Mouse (Mus musculus) limb, embryonic 14.5 days (tissue): ENCODE data around the gene Ush1c. TPM values are rescaled to one million over a fixed set of nuclear protein-coding genes. Genes with fewer than 3 reads are reported as not detected.

Experiments used
- ATAC-seq: fragments of 200-750 bp; cut with Nextera tagmentation; 2 replicates; pipeline ENCODE4 v1.8.0; 2017; ENCODE audit warnings: low read depth, moderate number of reproducible peaks, moderate TSS enrichment; ENCODE audit not compliant: low FRiP score
- DNase-seq: peaks from one replicate; pipeline ENCODE4 v3.0.0-alpha.2; 2015; ENCODE audit warnings: low spot score
- H3K27ac ChIP-seq: fragments of 300-500 bp; sonication (generic); replicated peaks from 2 replicates; pipeline ENCODE4 v1.5.1; 2014; ENCODE audit warnings: low read depth, mild to moderate bottlenecking, low read length, moderate library complexity, mixed read lengths
- H3K27me3 ChIP-seq: fragments of 300-500 bp; sonication (generic); 2 replicates; pipeline ENCODE4 v1.6.1; 2014; ENCODE audit warnings: low read length, mixed read lengths; ENCODE audit not compliant: control insufficient read depth, insufficient read depth
- H3K36me3 ChIP-seq: fragments of 300-500 bp; sonication (generic); 2 replicates; pipeline ENCODE4 v1.6.1; 2014; ENCODE audit warnings: mild to moderate bottlenecking, low read length, moderate library complexity, mixed read lengths; ENCODE audit not compliant: control insufficient read depth, insufficient read depth
- H3K4me1 ChIP-seq: fragments of 300-500 bp; sonication (generic); 2 replicates; pipeline ENCODE4 v1.6.1; 2014; ENCODE audit warnings: antibody characterized with exemption, low read length, mixed read lengths; ENCODE audit not compliant: control insufficient read depth, insufficient read depth
- H3K4me2 ChIP-seq: fragments of 300-500 bp; sonication (generic); replicated peaks from 2 replicates; pipeline ENCODE4 v1.6.1; 2014; ENCODE audit warnings: low read depth, mild to moderate bottlenecking, low read length, moderate library complexity; ENCODE audit not compliant: severe bottlenecking
- H3K4me3 ChIP-seq: fragments of 300-500 bp; sonication (generic); replicated peaks from 2 replicates; pipeline ENCODE4 v1.5.1; 2014; ENCODE audit warnings: low read length
- H3K9ac ChIP-seq: fragments of 300-500 bp; sonication (generic); 2 replicates; pipeline ENCODE4 v1.6.1; 2014; ENCODE audit warnings: mild to moderate bottlenecking, low read depth, low read length, moderate library complexity; ENCODE audit not compliant: severe bottlenecking
- H3K9me3 ChIP-seq: fragments of 300-500 bp; sonication (generic); 2 replicates; pipeline ENCODE4 v1.6.1; 2016; ENCODE audit warnings: low read length; ENCODE audit not compliant: control insufficient read depth
- POLR2A ChIP-seq: fragments of 200-500 bp; IDR thresholded peaks from 2 replicates; pipeline ENCODE4 v1.8.0; 2012; ENCODE audit warnings: inconsistent platforms, mild to moderate bottlenecking, moderate library complexity, borderline replicate concordance; ENCODE audit not compliant: insufficient read depth, insufficient read length; ENCODE audit errors: extremely low read depth
- WGBS: fragments of 180-500 bp; shearing (Covaris S2); extraction: QIAGEN DNeasy Blood & Tissue Kit; methylation state at CpG from one replicate; pipeline ENCODE4 v1.1.7; 2014; 5-methylcytosine and 5-hydroxymethylcytosine counted together
- polyA plus RNA-seq, 2 experiments: library from polyadenylated mRNA; depleted of rRNA in 1 of 2; stranded (reverse) in 1 of 2; unstranded in 1 of 2; fragments of >200 nt; fragmentation: Nextera tagmentation in 1 of 2; extraction: Ambion mirVana in 1 of 2; gene quantifications; 2 replicates each; pipeline versions ENCODE4 v1.2.1 to v1.2.3; 2012 to 2014

The Ush1c gene
- polyA plus RNA-seq, 2 experiments, result 0.18 to 0.19 TPM

GRCm38 (mm10) chr7:46246876-46247275 lies 8.6 kb upstream of the Ush1c start:
- Histone ChIP-seq H3K4me2 (no peak overlapping the region), H3K4me3 (no peak overlapping the region), H3K36me3 (no peaks in the 10 kb centered on the region), H3K9me3 (no peaks in the 10 kb centered on the region), H3K27ac (no peak overlapping the region), H3K27me3 (no peaks in the 10 kb centered on the region), H3K9ac (no peak overlapping the region), H3K4me1 (no peaks in the 10 kb centered on the region)
- no peak for DNase-seq
- no peak for TF ChIP-seq POLR2A
- no peak for ATAC-seq

- Histone ChIP-seq H3K4me2 (no peak within 1 kb of the TSS), H3K9me3 (no peaks in the 10 kb centered on the region), H3K27me3 (no peaks in the 10 kb centered on the region), H3K9ac (no peak within 1 kb of the TSS), H3K27ac (no peak within 1 kb of the TSS), H3K4me3 (no peak within 1 kb of the TSS), H3K4me1 (peaks cover 4% of the 10 kb centered on the region; the same call in 1 of the 2 replicates), H3K36me3 (no peaks in the 10 kb centered on the region)
- no peak for DNase-seq
- no peak for TF ChIP-seq POLR2A
- 25% methylated on average over 2 of the region's 2 CpGs for WGBS
- ATAC-seq, result no peak
Measured at GRCm38 (mm10) chr7:46240696-46241095, 2.4 kb upstream of the Ush1c start, which contains the start of gene Otog. Gene Otog, plus strand, starts transcription at chr7:46240987.

GRCm38 (mm10) chr7:46240091-46240490 lies 1.8 kb upstream of the Ush1c start:
- H3K27me3 ChIP-seq, result no peaks in the 10 kb centered on the region
- no peak overlapping the region for H3K4me3 ChIP-seq
- no peak overlapping the region for H3K27ac ChIP-seq
- H3K4me2 ChIP-seq, result no peak overlapping the region
- no peak overlapping the region for H3K9ac ChIP-seq
- no peak for TF ChIP-seq POLR2A
- 83% methylated on average over 4 of the region's 4 CpGs for WGBS
- H3K9me3 ChIP-seq, result no peaks in the 10 kb centered on the region
- ATAC-seq (no peak), DNase-seq (no peak)
- H3K4me1 ChIP-seq, result peaks cover 4% of the 10 kb centered on the region; the same call in 1 of the 2 replicates
- H3K36me3 ChIP-seq, result no peaks in the 10 kb centered on the region

- DNase-seq (no peak), ATAC-seq (no peak)
- Histone ChIP-seq H3K9me3 (no peaks in the 10 kb centered on the region), H3K4me2 (no peak overlapping the region), H3K4me3 (no peak overlapping the region), H3K36me3 (no peaks in the 10 kb centered on the region), H3K9ac (no peak overlapping the region), H3K4me1 (peaks cover 4% of the 10 kb centered on the region; the same call in 1 of the 2 replicates), H3K27ac (no peak overlapping the region), H3K27me3 (no peaks in the 10 kb centered on the region)
- WGBS, result 56% methylated on average over 7 of the region's 7 CpGs
- TF ChIP-seq POLR2A, result no peak
Measured at GRCm38 (mm10) chr7:46237192-46237591, 1.1 kb downstream of the Ush1c start.

- H3K9ac ChIP-seq, result no peak overlapping the region
- no peaks in the 10 kb centered on the region for H3K36me3 ChIP-seq
- ATAC-seq (no peak), DNase-seq (no peak)
- 76% methylated on average over 15 of the region's 15 CpGs for WGBS
- no peak overlapping the region for H3K4me3 ChIP-seq
- H3K4me2 ChIP-seq, result no peak overlapping the region
- H3K27me3 ChIP-seq, result no peaks in the 10 kb centered on the region
- TF ChIP-seq POLR2A, result no peak
- peaks cover 4% of the 10 kb centered on the region; the same call in 1 of the 2 replicates for H3K4me1 ChIP-seq
- H3K27ac ChIP-seq, result no peak overlapping the region
- no peaks in the 10 kb centered on the region for H3K9me3 ChIP-seq
Measured at GRCm38 (mm10) chr7:46236363-46236762, 1.9 kb downstream of the Ush1c start.

GRCm38 (mm10) chr7:46235948-46236347 lies 2.4 kb downstream of the Ush1c start:
- Histone ChIP-seq H3K27ac (no peak overlapping the region), H3K4me1 (peaks cover 4% of the 10 kb centered on the region; the same call in 1 of the 2 replicates), H3K27me3 (no peaks in the 10 kb centered on the region), H3K4me2 (no peak overlapping the region), H3K36me3 (no peaks in the 10 kb centered on the region), H3K9me3 (no peaks in the 10 kb centered on the region), H3K9ac (no peak overlapping the region), H3K4me3 (no peak overlapping the region)
- DNase-seq, result no peak
- 67% methylated on average over 18 of the region's 18 CpGs for WGBS
- no peak for ATAC-seq
- TF ChIP-seq POLR2A, result no peak
